Mouse (Mus musculus) limb, embryonic 10.5 days (tissue): ENCODE measurements around the gene Ssb. TPM values are rescaled to one million over a fixed set of nuclear protein-coding genes. Genes with fewer than 3 reads are reported as not detected.
"Not testable (repeated sequence)": the region's sequence is repeated elsewhere in the genome, so short reads cannot be mapped to it uniquely, and the experiment has no call there.

Experiments
- DNase-seq: peaks from one replicate; pipeline ENCODE4 v3.0.0-alpha.2; 2017; ENCODE audit warnings: low spot score
- H3K27ac ChIP-seq: fragments of 300-500 bp; sonication (generic); 2 replicates; pipeline ENCODE4 v1.5.1; 2016; ENCODE audit warnings: mild to moderate bottlenecking
- H3K27me3 ChIP-seq: fragments of 300-500 bp; sonication (generic); 2 replicates; pipeline ENCODE4 v1.6.1; 2016; ENCODE audit warnings: low read depth, mild to moderate bottlenecking; ENCODE audit not compliant: poor library complexity, severe bottlenecking
- H3K36me3 ChIP-seq: fragments of 300-500 bp; sonication (generic); 2 replicates; pipeline ENCODE4 v1.6.1; 2016; ENCODE audit warnings: mild to moderate bottlenecking, moderate library complexity
- H3K4me1 ChIP-seq: fragments of 300-500 bp; sonication (generic); 2 replicates; pipeline ENCODE4 v1.6.1; 2016
- H3K4me3 ChIP-seq: fragments of 300-500 bp; sonication (generic); 2 replicates; pipeline ENCODE4 v1.5.1; 2016; ENCODE audit warnings: mild to moderate bottlenecking, moderate library complexity
- H3K9me3 ChIP-seq: fragments of 300-500 bp; sonication (generic); replicated peaks from 2 replicates; pipeline ENCODE4 v1.6.1; 2016; ENCODE audit warnings: mild to moderate bottlenecking
- WGBS: fragments of 180-500 bp; shearing (Covaris S2); methylation state at CpG from one replicate; pipeline ENCODE4 v1.1.7; 2016; 5-methylcytosine and 5-hydroxymethylcytosine counted together
- polyA plus RNA-seq: library from polyadenylated mRNA; unstranded; fragments of >200 nt; fragmentation: Nextera tagmentation; extraction: Ambion mirVana; gene quantifications from 2 replicates; pipeline ENCODE4 v1.2.1, GENCODE M21; 2016

The Ssb gene
- polyA plus RNA-seq, 1 experiment from 2014 or later, result 347 TPM

DNA sequence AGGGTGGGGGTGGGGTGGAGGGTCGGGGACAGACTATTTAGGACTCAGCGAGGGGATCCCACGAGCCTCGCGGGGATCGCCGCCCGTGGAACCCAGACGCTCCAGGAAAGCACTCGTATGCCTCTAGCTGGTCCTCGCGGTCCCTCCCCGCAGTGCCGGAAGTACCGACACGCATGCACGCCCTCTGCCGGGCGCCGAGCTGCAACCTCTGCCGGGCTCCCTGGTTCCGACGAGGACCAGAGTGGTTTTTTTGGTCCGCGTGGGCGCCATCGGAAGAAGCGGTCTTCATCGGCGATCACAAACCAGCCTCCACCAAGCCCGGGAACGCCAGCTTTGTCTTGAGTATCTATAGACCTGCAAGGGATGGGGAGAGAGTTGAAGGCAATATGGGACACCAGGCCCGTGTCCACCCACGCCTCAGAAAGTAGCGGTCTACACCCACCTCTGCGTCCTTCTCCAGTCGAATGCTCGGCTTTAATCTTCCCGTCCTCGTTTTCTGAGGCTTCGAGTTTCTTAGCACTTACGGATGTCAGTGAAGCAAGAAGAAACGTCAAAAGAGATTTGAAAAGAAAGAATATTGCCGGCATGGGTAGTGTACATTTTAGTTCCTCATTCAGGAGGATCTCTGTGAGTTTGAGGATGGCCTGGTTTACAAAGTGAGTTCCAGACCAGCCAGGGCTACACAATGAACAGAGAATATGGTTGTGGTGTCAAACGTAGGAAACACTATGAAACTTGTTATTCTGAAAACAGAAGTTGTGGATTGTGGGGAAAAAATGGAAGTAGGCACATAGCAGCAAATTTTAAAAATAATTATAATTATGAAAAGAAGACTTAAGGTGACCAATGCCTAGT lies 24.3 kb downstream of the Ssb start, which contains the start of gene Mettl5:
Gene Mettl5 (minus strand): TSS at position 165 of the 855 bp plus-strand sequence.
- H3K36me3 ChIP-seq, result peaks cover 10% of the 10 kb centered on the region; the same call in 1 of the 2 replicates
- no peaks in the 10 kb centered on the region for H3K27me3 ChIP-seq
- H3K27ac ChIP-seq, result peak within 1 kb of the TSS; percentile 94
- H3K4me3 ChIP-seq, result peak within 1 kb of the TSS; percentile 79
- no peaks in the 10 kb centered on the region for H3K9me3 ChIP-seq
- peaks cover 13% of the 10 kb centered on the region for H3K4me1 ChIP-seq
- WGBS, result 3% methylated on average over 45 of the region's 45 CpGs
- DNase-seq, result peak; percentile 93

DNA sequence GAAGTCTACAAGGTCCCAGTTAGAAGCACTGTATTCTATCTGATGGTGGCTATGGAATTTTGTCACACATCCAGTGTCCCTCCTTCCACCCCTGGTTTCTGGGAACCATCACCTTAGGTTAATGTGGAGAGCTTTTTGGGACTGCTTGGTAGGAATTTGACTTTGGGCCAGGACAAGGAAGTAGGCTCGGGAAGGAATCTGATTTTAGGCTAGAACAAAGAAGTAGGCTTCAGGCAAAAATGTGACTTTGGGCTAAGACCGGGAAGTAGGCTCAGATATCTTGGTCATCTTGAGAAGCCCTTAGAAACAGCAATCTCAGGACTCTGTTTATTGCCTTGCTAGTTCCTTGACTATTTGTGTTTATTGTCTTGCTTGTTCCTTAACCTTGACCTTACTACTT lies 27.6 kb downstream of the Ssb start:
- Histone ChIP-seq H3K4me1 (peaks cover 13% of the 10 kb centered on the region), H3K36me3 (no peaks in the 10 kb centered on the region), H3K27ac (no peak overlapping the region), H3K9me3 (no peaks in the 10 kb centered on the region), H3K27me3 (no peaks in the 10 kb centered on the region), H3K4me3 (no peak overlapping the region)
- WGBS, result 70% methylated on average over 2 of the region's 2 CpGs
- no peak for DNase-seq

DNA sequence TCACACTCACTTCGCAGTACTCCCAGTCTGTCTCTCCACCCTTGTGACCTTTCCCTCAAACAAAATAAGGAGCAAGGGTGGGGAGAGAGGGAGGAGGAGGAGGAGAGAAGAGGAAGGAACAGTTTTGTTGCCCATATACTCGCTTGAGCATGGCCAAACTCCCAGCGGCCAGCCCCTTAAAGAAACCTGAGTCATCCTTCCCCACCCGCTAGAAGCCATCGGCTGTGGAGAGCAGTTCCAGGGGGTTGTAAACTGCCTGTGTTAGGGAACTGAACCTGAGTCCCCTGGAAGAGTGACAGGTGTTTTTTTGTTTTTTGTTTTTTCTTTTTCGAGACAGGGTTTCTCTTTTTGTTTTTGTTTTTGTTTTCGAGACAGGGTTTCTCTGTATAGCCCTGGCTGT lies 29.5 kb downstream of the Ssb start:
- Histone ChIP-seq H3K9me3 (no peaks in the 10 kb centered on the region), H3K4me3 (no peak overlapping the region), H3K4me1 (peaks cover 2% of the 10 kb centered on the region), H3K36me3 (no peaks in the 10 kb centered on the region), H3K27ac (no peak overlapping the region), H3K27me3 (no peaks in the 10 kb centered on the region)
- no peak for DNase-seq
- 52% methylated on average over 7 of the region's 7 CpGs for WGBS

DNA sequence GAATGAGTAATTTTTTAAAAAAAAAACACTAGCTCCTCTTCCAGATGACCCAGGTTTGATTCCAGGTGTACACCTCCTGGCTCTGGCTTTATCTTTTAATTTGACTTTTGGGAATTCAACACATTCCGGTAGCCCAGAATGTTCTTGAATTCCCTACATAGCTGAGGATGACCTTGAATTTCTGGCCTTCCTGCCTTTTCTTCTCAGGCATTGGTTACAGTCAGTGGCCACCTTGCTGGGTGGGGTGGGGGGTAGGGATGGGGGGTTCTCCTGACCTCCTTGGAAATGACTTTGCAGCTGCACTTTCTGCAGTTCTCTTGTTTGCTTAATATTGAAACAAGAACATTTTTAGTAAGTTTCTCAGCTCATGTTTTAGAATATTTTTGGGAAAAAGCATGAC lies 31.8 kb downstream of the Ssb start:
- H3K27me3 ChIP-seq, result no peaks in the 10 kb centered on the region
- no peaks in the 10 kb centered on the region for H3K9me3 ChIP-seq
- no peak overlapping the region for H3K27ac ChIP-seq
- no peaks in the 10 kb centered on the region for H3K36me3 ChIP-seq
- H3K4me3 ChIP-seq, result no peak overlapping the region
- H3K4me1 ChIP-seq, result peaks cover 4% of the 10 kb centered on the region
- 94% methylated on average over 1 of the region's 1 CpGs for WGBS
- no peak for DNase-seq

DNA sequence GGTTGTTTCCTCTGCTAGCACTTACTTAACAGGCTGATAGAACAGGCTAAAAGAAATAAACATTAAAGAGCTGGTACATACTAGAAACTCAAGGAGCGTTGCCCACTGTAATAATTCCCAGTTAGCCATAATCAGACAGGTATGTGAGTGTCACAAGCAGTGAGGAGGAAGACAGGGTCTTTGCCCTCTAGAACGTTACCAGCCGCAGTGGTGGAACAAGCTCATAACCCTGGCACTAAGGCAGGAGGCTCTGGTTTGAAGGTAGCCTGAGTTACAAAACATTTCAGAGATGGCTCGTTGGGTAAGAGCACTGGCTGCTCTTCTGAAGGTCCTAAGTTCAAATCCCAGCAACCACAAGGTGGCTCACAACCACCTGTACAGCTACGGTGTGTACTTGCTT lies 32.5 kb downstream of the Ssb start:
- WGBS, result 89% methylated on average over 5 of the region's 5 CpGs
- H3K36me3 ChIP-seq, result no peaks in the 10 kb centered on the region
- no peak for DNase-seq
- H3K27me3 ChIP-seq, result no peaks in the 10 kb centered on the region
- no peak overlapping the region for H3K4me3 ChIP-seq
- no peak overlapping the region for H3K27ac ChIP-seq
- H3K4me1 ChIP-seq, result peaks cover 11% of the 10 kb centered on the region
- no peaks in the 10 kb centered on the region for H3K9me3 ChIP-seq

DNA sequence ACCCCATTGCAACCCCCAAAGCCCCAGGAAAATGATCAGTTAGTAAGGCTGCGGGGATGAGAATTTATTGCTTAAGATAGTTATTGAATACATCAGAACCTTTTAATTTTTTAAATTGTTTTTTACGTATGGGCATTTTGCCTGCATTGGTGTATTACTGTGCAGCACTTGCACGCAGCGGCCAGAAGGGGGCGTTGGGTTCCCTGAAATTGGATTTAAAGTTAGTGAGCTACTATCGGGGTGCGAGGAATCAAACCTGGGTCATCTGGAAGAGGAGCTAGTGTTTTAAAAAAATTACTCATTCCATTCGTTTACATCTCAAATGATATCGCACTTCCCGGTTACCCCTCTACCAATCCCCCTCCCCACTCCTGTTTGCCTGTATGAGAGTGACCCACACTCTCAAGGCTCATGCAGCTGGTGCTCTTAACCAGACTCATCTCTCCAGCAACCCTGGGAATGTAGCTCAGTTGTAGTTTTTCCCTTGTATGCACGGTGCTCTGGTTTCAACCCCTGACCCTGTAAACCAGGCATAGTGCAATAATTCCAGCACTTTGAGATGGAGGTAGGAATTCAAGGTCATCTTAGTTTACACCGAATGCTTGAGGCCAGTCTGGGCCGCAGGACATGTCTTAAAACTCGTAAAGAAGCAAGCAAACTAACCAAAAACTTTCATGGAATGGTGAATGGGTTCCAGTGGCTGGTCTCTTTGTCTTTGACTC lies 34.3 kb downstream of the Ssb start:
- Histone ChIP-seq H3K9me3 (no peaks in the 10 kb centered on the region), H3K36me3 (peaks cover 6% of the 10 kb centered on the region; the same call in 1 of the 2 replicates), H3K4me3 (no peak overlapping the region), H3K27ac (no peak overlapping the region), H3K27me3 (no peaks in the 10 kb centered on the region), H3K4me1 (peaks cover 12% of the 10 kb centered on the region)
- 57% methylated on average over 14 of the region's 14 CpGs for WGBS
- DNase-seq, result no peak

DNA sequence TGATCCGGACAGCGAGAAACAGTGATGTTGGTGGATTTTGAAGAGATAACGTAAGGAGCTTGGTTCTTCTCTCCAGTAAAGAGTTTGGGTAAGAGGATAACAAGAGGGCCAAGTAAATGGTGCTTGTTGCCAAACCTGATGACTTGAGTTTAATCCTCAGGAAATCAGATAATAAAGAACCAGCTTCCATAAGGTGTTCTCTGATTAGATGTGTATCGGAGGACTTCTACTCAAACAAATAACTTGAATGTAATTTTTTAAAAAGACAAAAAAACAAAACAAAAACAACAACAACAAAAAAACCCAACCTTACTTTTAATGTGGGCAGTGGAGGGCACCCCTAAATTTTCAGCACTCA lies 34.8 kb downstream of the Ssb start:
- H3K27ac ChIP-seq, result no peak overlapping the region
- no peak for DNase-seq
- no peaks in the 10 kb centered on the region for H3K27me3 ChIP-seq
- H3K4me3 ChIP-seq, result no peak overlapping the region
- 95% methylated on average over 4 of the region's 4 CpGs for WGBS
- peaks cover 11% of the 10 kb centered on the region for H3K36me3 ChIP-seq
- peaks cover 12% of the 10 kb centered on the region for H3K4me1 ChIP-seq
- no peaks in the 10 kb centered on the region for H3K9me3 ChIP-seq

DNA sequence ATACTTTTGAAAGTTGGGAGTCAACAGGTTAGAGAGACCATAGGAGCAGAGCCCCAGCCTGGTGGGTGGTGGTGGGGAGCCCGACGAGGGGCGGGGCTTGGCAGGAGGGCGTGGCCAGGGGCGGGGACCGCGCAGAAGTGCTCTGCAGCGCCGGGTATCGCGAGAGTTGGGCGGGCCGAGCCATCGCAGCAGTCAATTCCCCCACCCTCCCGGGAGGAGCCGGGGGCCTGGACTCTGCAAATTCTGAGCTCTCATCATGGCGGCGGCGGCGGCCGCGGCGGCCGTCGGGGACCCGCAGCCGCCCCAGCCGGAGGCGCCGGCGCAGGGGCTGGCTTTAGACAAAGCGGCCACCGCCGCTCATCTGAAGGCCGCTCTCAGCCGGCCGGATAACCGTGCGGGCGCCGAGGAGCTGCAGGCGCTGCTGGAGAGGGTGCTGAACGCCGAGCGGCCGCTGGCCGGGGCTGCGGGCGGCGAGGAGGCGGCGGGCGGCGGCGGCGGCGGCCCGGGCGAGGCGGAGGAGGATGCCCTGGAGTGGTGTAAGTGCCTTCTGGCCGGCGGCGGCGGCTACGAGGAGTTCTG lies 35.8 kb downstream of the Ssb start, which contains the start of gene Ubr3:
Gene Ubr3 (plus strand): TSS at position 208 of the 579 bp plus-strand sequence.
- Histone ChIP-seq H3K36me3 (peaks cover 19% of the 10 kb centered on the region), H3K4me3 (peak within 1 kb of the TSS; percentile 98), H3K9me3 (no peaks in the 10 kb centered on the region), H3K27me3 (no peaks in the 10 kb centered on the region), H3K27ac (peak within 1 kb of the TSS; percentile 98), H3K4me1 (peaks cover 12% of the 10 kb centered on the region)
- under 1% methylated on average over 65 of the region's 65 CpGs for WGBS
- DNase-seq, result peak; percentile 99

DNA sequence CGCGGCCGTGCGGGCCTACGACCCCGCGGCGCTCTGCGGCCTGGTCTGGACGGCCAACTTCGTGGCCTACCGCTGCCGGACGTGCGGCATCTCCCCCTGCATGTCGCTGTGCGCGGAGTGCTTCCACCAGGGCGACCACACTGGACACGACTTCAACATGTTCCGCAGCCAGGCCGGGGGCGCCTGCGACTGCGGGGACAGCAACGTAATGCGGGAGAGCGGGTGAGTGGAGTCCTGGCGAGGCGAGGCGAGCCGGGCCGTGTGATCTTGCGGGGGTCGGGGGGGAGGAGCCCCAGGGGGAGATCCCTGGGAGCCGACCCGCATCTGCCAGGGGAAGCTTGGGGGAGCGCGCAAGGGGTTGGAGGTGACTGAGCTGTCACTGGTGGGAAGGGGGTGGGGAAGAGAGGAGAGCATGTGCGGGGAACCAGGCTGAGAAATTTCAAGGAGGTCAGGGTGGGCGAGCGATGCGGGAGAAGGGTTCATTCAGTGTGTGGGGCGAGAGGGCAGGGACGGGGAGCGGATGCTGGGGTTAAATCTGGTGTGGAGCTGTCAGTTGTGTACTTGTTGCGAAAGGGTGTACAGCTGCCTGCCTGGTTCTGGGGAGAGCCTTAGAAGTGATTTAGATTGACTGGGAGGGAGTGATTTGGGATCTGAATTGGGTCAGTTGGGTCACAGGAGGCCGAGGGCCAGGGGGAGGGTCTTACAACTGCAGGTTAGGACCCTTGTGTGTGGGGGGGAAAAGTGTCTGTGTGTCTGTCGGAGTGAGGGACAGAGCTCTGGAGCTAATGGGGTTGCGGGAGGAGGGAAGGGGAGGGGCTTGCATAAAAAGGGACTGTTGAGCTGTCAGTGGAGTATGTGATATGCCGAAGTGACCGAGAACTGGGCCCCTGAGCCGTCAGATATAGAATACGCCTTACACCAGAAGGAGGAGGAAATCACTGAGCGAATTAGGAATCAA lies 36.5 kb downstream of the Ssb start:
- 1% methylated on average over 55 of the region's 55 CpGs for WGBS
- peak overlapping the region; percentile 98 for H3K27ac ChIP-seq
- no peaks in the 10 kb centered on the region for H3K9me3 ChIP-seq
- peaks cover 22% of the 10 kb centered on the region for H3K36me3 ChIP-seq
- H3K4me1 ChIP-seq, result peaks cover 12% of the 10 kb centered on the region
- DNase-seq, result peak; percentile 70
- H3K27me3 ChIP-seq, result no peaks in the 10 kb centered on the region
- peak overlapping the region; percentile 98 for H3K4me3 ChIP-seq

DNA sequence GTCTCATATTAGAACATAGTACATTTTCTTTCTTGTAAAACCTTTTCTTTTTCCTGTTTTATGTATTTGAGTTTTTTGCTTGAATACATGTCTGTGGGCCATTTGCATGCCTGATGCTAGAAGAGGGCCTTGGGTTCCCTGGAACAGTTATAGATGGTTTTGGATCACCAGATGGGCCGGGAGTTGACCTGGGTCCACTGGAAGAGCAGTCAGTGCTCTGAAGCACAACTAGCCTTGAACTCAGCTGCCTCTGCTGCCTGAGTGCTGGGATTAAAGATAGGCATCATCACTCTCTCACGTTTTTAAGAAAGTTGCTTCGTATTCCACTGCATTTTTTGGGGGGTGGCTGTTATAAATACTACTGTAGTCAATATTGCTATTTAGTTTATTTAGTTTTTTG lies 42.2 kb downstream of the Ssb start:
- 92% methylated on average over 3 of the region's 3 CpGs for WGBS
- Histone ChIP-seq H3K9me3 (no peaks in the 10 kb centered on the region), H3K4me1 (peaks cover 4% of the 10 kb centered on the region), H3K36me3 (peaks cover 35% of the 10 kb centered on the region), H3K4me3 (no peak overlapping the region), H3K27ac (no peak overlapping the region), H3K27me3 (no peaks in the 10 kb centered on the region)
- DNase-seq, result no peak

DNA sequence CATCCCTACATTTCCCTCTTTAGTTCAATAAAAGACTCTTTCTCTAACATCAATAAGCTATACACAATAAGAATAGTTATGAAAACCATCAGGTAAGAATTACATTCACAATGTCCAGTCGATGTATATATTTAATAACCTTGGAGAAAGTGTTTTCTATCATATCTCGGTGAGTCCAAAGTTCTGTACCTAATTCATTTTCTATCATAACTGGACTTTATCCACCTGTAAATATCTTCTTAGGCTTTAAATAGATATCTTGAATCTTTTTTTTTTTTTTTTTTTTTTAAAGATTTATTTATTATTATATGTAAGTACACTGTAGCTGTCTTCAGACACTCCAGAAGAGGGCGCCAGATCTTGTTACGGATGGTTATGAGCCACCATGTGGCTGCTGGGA lies 46.0 kb downstream of the Ssb start:
- H3K27me3 ChIP-seq, H3K27ac ChIP-seq, H3K4me1 ChIP-seq, H3K9me3 ChIP-seq, H3K4me3 ChIP-seq, DNase-seq: not testable (repeated sequence)
- 85% methylated on average over 4 of the region's 4 CpGs for WGBS
- peaks cover 20% of the 10 kb centered on the region for H3K36me3 ChIP-seq

DNA sequence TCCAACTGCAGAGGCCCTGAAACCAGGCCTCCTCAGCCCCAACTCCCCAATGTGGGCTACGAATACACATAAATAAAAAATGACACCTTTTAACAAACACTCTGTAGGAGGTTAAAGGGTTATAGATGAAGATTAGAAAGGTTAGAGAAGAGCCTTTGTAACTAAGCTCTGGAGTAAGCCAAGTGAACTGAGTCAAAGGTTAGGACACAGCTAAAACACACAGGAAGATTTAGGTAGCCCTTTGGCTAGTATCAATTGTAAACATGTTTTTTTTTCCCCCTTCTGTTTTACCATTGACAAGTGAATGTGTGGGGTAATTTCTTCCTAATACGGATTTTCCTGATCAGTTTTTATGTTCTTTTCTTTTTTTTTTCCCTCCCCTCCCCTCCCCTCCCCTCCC lies 51.4 kb downstream of the Ssb start:
- 72% methylated on average over 2 of the region's 2 CpGs for WGBS
- Histone ChIP-seq H3K27me3 (no peaks in the 10 kb centered on the region), H3K9me3 (no peaks in the 10 kb centered on the region), H3K4me3 (no peak overlapping the region), H3K4me1 (no peaks in the 10 kb centered on the region), H3K36me3 (peaks cover 34% of the 10 kb centered on the region), H3K27ac (no peak overlapping the region)
- DNase-seq, result no peak
